Mouse (Mus musculus) layer of hippocampus, adult 8-10 months (tissue): Measurements from ENCODE around the gene Lipm. TPM values are rescaled to one million over a fixed set of nuclear protein-coding genes. Genes with fewer than 3 reads are reported as not detected.

ENCODE experiments used
- DNase-seq, 2 experiments: peaks; one replicate each; pipeline ENCODE4 v3.0.0; 2022; ENCODE audit warnings: low spot score in 2 of 2
- microRNA-seq, 2 experiments: library from miRNA; unstranded; fragments of <30 nt; microRNA quantifications; one replicate each; pipeline ENCODE4 v1.2.0; 2022
- total RNA-seq, 4 experiments: library from RNA; stranded (reverse); gene quantifications; 2 replicates each; pipeline ENCODE4 v1.2.4; 2022

The Lipm gene
- total RNA-seq, 4 experiments from 2014 or later, result 0.17 to 0.39 (median 0.35) TPM

DNA sequence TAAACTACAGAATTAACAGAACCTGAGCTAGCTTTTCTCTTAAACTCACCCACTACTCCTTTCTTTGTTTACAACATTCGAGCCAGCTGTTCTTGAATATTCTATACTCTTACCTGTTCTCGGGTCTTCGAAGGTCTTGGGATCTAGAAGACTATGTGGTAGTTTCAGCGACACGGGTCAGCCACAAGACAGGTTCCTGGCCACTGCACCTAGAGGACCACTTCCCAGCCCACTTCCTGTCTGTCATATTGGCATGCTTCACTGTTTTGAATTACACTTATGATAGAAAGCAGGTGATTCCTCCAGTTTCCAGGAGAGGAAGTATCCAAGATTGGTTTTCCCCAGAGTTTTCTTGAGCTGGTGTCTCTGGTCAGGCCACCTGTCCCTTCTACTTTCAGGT is 62.0 kb downstream of the Lipm start:
- DNase-seq, result no peak

DNA sequence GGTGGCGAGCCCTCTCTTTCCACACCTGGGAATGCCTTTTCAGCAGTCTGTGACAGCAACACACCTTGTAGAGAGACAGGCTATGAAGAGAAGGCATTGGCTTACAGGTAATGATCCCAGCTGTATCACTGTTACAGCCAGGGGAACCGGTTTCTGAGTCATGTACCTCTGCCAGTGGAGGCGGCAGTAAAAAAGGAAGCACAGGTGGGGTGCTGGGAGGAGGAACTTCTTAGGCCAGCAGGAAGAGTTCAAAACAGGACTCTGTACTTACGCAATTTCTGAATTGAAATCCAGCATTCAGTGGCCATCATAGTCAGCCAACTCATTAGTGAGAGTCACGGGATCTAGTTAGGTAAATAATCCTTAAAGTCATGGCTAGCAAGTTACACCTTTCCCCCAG is 65.2 kb downstream of the Lipm start, which contains the start of gene Ankrd22:
Ankrd22 (minus strand) TSS at position 163 of the 400 bp plus-strand sequence.
- DNase-seq, result no peak

DNA sequence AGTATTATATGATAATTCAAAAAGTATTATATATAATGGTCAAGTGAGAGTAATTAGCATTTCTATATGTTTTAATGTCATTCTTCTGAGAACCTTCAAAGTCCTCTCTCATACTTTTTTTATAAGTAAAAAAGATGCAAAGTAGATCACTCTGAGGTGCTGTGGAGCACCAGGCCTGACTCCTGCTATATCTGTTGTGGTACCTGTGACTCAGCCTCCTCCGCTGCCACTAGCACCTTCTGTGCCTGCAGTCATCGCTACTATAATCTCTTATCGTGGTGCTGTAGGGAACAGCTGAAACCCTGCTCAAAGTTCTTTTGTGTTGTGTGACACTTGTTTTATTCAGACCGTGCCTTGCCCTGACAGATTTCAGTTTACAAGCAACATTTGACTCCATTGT is 65.7 kb downstream of the Lipm start:
- DNase-seq, result no peak

DNA sequence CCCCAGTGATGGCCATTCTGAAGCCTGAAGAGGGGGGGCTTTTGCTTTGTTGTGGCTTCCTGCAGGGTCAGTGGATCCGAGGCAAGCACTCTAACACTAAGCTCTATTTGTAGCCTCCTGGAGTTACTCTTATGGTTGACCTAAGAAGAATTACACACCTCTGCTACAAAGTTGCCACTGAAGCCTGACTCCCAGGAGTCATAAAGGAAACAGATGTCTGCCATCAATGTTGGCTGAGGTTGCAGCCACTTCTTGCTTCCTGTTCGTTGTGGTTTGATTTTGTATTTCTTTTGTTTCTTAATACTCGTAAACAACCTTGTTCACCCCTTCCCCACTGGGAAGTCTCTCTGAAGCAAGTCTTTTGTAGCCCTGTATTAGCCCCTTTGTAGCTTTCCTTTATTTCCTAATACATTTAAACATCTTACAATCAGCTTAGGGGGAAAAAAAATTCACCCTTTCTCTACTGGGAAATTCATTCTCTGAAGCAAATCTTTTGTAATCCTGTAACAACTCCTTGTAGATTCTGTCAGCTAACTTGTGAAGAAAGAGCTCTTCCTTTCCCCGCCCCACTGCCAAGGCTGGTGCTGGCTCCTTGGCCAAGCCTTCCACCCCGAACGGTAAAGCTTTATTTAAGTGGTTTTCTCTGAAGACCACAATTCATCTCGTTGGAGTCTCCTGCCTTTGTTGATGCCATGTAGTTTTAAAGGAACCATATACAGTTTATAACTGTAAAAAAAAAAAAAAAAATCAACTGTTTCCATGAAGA is 67.3 kb downstream of the Lipm start:
- DNase-seq, result no peak

DNA sequence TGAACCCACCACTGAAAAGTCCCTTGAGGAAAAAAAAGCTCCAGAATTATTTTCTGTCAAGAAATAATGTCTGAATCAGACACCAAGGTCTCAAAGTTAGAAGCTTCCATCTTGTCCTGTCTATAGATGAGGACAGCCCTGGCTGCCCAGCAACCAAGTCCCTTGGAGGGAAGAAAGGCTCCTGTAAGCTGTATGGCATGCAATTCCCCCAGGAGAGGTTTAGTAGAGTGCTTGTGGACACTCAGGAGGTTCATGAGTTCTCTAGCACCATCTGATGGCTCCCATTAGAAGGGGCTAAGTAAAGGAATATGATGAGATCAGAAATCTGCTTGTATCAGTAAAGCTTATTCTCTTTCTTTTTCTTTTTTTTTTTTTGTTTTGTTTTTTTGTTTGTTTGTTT is 68.4 kb downstream of the Lipm start:
- DNase-seq, result no peak

DNA sequence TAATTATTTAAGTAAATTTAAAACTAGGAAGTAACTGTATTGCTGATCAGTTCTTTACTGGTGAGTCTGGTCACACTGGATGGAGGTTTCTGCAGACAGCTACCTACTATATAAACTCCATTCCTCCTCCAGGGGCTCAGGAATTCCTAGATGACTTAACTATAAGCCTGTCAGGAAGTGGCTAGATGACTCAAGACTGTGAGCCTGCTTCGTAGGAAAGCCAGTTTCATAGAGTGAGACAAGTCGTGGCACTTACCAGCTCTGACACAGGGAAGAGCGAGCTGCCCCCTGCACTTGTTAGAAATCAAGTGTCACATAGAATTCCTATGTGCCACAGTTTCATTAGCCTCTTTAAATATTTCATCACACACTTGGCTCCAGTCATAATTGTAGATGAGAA is 70.4 kb downstream of the Lipm start:
- DNase-seq, result no peak

Small RNAs within 50 kb of the gene (microRNA-seq; reads per million reads assigned to microRNA genes)
- gene Gm23334, result 0 reads per million in 2 experiments

Other genes starting within 250 kb of the Lipm start
- gene Lipf, start 139.7 kb upstream of the Lipm start, total RNA-seq, result not detected
- gene Lipk, start 92.6 kb upstream of the Lipm start, total RNA-seq, result not detected
- gene Lipn, start 33.6 kb upstream of the Lipm start, total RNA-seq, result not detected
- gene Ankrd22, start 65.1 kb downstream of the Lipm start, total RNA-seq, result under 1 TPM in 1 of 4 experiments, not detected in 3; 0.33 TPM
- 10 to 100 TPM; 20.6 to 24.6 (median 22.9) TPM for gene Stambpl1, start 91.3 kb downstream of the Lipm start, total RNA-seq
- gene Acta2, start 154.7 kb downstream of the Lipm start, total RNA-seq, result 10 to 100 TPM; 11.6 to 20.4 (median 15.1) TPM
- 1 to 10 TPM in 3 of 4 experiments, under 1 TPM in 1; 0.50 to 4.2 (median 2.6) TPM for gene Fas, start 189.7 kb downstream of the Lipm start, total RNA-seq